Mouse (Mus musculus): Measurements from ENCODE around the gene Fxyd3.

The Fxyd3 gene

DNA sequence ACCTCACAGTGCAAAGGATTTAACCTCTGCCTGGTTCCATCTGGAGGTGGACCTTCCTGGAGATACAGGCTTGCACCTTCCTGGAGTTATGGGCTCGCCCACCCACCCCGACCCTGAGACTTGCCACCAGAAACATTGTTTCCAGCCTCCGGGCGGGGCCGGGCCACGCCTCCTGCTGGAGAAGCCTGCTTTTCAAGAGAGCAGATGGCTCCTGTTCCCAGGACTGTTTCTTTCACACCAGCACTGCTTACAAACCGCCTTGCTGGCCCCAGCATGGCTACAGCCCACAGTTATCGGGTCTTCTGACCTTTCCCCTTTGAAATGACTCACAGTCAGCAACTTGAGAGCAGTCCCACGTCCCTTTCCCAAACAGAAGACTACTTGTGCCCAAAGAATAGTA, 4.2 kb downstream of the Fxyd3 start:
- DNase-seq (ENCODE audit: low read depth, low spot score), result no peak

GRCm38 (mm10) chr7:31070324-31070723, 6.2 kb downstream of the Fxyd3 start:
- DNase-seq (ENCODE audit: low read depth, low spot score), result no peak

- DNase-seq (ENCODE audit: low read depth, low spot score), result no peak
Measured at GRCm38 (mm10) chr7:31069491-31069890, 7.0 kb downstream of the Fxyd3 start.

DNA sequence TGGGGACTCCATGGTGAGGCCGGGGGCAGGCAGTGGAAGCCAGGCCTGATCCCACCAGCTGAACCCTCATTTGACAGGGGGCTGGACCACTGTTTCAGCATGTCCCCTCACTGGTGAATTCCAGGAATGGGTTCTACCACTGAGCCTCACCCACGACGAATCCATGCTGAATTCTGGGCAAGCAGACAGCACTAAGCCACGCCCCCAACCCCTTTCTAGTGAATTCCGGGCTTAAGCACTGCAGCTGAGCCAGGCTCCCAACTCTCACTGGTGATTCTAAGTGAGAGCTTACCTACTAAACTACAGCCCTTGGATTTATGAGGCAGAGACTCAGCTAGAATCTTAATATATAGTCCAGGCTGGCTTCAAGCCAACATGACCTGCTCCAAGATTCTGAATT, 8.7 kb downstream of the Fxyd3 start:
- DNase-seq (ENCODE audit: low read depth, low spot score), result no peak

- DNase-seq (ENCODE audit: low read depth, low spot score), result no peak
Measured at GRCm38 (mm10) chr7:31063074-31063560, 13.4 kb downstream of the Fxyd3 start.

DNA sequence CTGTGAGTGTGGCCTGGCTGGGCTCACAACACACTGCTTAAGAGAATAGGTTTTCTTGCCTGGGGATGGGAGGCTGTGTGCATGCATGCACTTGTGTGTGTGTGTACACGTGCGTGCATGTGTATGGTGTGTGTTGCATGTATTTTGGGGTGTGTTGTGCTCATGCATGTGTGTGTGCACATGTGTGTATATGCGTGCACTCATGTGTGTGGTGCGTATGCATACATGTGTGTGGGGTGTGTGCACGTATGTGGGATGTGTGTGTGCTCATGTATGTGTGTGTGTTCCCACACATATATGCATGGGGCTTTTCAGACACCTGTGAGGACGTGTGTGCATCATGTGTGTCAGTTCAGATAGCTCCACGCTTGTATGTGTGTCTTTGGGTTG, 15.9 kb downstream of the Fxyd3 start:
- no peak for DNase-seq (ENCODE audit: low read depth, low spot score)

GRCm38 (mm10) chr7:31059919-31060620, 16.4 kb downstream of the Fxyd3 start:
- no peak for DNase-seq (ENCODE audit: low read depth, low spot score)

GRCm38 (mm10) chr7:31059108-31059507, 17.4 kb downstream of the Fxyd3 start, which contains the start of gene Lgi4:
Gene Lgi4, plus strand, starts transcription at chr7:31059342.
- peak; percentile 85 for DNase-seq (ENCODE audit: low read depth, low spot score)

DNA sequence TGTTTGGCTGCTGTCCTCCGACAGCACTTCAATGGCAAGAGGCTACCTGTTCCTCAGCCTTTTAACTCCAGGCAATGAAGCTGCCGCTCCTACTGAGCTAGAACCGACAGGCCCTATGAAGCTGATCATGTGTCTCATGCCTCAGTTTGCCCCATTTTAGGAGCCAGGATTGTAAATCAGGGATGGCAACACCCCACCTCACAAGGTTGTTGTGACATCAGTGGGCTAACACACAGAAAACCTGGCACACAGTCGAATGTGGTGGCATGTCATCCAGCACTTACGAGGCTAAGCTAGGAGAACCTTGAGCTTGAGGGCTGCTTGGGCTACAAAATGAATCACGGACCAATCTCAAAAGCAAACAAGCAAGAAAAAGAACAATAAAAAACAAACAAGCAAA, 18.3 kb downstream of the Fxyd3 start:
- no peak for DNase-seq (ENCODE audit: low read depth, low spot score)

- no peak for DNase-seq (ENCODE audit: low read depth, low spot score)
Measured at GRCm38 (mm10) chr7:31057730-31058129, 18.8 kb downstream of the Fxyd3 start.

- no peak for DNase-seq (ENCODE audit: low read depth, low spot score)
Measured at GRCm38 (mm10) chr7:31057071-31057470, 19.4 kb downstream of the Fxyd3 start, which contains the start of gene Fxyd1. Gene Fxyd1, minus strand, starts transcription at chr7:31057199.

- DNase-seq (ENCODE audit: low read depth, low spot score), result no peak
Measured at GRCm38 (mm10) chr7:31056448-31056847, 20.1 kb downstream of the Fxyd3 start.

DNA sequence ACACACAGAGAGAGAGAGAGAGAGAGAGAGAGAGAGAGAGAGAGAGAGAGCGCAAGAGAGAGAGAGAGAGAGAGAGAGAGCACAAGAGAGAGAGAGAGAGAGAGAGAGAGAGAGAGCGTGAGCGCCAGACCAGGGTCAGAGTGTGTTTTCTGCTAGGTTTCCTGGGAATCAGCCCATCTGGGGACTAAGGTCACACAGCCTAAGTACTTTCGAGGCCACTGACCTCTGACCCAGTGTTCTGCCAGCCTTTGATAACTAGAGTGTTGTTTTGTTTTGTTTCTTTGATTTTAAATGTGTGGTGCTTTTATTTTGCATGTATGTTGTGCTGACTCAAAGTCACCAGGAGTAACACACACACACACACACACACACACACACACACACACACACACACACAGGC, 20.6 kb downstream of the Fxyd3 start:
- DNase-seq (ENCODE audit: low read depth, low spot score), result peak; percentile 37

DNA sequence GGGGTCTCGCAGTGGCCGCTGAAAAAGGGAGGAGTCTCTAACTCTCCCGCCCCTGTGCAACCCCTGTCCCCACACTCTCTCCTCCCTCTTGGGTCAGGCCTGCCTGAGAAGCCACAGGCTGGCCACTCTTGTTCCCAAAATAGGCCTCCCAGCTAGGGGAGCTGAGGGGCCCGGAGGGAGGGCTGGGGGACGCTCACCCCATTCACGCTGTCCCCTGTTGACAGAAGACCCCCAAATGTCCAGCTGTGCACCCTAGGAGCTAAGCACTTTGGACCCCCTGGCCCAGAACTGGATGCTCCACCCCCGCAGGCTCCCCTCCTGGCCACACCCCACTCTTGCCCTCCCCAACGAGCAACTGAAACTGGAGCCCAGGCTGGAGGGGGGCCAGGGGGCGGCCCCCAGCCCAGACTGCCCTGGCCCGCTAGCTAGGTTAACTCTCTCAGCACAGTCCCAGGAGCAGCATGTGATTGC, 21.1 kb downstream of the Fxyd3 start:
- DNase-seq (ENCODE audit: low read depth, low spot score), result peak; percentile 48

DNA sequence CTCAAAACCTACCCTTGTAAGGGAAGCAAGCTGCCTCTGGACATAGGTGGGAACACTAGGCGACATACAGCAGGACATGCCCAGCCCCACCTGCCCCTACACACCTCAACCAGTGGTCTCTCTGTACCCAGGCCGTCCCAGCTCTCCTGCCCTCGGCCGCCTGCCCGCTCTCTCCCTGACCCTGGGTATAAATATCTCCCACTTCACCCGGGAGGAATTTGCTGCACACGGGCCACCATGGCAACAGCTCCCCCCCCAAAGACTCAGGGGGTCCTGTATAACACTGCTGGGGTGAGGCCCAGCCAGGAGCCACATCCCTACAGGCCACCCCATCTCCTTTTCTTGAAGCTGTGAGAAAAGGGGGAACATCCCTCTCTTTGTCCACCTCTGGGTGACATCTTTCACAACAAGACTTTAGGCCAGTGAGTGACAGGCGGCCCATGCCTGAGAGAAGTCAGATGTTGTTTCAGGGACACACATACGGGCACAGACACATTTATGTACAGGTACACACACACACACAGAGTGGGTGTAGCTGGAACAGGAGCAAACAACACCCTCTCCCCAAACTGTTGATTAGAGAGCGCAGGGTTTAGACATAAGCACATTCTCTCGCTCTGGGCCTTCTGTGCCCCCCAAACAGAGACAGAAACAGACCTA, 21.7 kb downstream of the Fxyd3 start:
- no peak for DNase-seq (ENCODE audit: low read depth, low spot score)

DNA sequence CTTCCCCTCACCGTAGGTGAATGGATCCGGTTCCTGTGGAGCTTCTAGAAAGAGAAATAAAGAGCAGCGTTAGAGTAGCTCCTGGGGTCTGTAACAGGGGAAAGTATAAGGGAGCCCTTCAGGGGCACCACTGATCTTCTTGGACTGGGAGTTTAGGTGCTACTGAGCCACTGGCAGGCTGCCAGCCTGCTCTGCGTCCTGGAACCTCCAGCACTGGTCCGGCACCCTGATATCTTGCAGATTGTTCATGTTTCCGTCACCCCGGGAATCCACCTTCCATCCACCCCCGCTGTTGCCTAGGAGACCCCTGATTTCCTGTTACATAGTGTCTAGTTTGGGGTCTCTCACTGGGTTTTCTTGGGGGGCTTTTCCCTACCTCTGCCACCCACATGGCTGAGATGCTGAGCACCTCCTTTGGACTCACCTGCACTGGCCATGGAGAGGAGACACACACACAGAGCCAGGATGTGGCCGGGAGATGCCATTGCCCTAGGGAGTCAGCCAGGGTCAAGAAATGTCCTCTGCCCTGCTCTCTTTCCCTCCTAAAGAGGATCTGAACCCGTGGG, 22.5 kb downstream of the Fxyd3 start:
- no peak for DNase-seq (ENCODE audit: low read depth, low spot score)

DNA sequence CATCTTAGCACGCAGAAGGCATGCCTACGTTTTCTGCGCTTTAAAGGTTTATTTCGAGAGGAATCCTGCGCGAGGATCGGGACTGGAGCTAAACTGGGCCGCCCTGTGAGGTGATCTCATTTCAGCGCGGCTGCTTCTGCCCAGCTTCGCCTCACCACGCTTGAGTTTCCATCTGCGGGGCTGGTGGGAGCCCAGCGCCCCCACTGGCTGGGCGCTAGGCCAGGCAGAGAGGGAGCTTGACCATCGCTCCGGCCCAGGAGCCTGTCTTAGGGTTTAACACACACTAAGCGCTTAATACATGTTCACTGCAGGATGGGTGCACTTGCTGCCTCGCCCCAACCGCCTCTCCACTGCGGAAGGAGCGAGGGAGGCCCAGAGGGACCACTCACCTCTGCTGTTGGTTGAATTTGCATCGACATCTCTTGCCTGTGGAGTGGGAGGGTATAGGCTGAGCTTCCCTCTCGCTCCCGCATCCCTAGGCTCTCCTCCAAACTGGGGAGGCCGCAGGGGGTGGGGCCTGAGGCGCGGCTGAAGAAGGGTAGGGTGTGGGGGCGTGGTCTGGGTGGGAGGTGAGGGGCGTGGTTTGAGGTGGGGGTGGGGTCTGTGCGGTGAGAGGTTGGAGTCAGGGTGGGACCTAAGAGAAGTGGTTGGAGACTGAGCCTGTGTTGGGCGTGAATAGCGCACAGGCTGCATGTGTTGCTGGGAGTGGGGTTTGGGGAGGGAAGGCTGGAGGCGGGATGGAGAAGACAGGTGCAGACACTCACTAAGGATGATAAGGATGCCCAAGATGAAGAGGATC, 23.7 kb downstream of the Fxyd3 start:
- DNase-seq (ENCODE audit: low read depth, low spot score), result peak; percentile 49

- no peak for DNase-seq (ENCODE audit: low read depth, low spot score)
Measured at GRCm38 (mm10) chr7:31052251-31052635, 24.3 kb downstream of the Fxyd3 start.

- DNase-seq (ENCODE audit: low read depth, low spot score), result no peak
Measured at GRCm38 (mm10) chr7:31051321-31052021, 25.0 kb downstream of the Fxyd3 start, which contains the start of gene Fxyd7. Gene Fxyd7, minus strand, starts transcription at chr7:31051467.

DNA sequence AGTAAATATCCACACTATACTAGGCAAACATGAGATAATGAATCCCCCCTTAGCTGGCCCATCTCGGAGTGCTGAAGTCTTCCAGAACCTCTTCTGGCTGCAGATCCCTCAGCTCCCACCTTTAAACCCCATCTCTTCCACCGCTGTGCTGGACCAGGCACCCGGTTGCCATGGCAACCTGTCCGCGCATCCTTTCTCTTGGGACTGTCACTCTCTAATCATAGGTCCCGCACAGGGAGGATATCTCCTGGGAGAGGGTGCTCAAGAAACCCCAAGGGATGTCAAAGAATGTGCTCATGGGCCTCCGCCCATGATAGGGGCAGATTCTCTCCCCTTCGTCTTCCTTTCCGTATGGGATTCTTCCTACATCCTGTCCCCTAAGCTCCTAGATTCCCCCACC, 25.6 kb downstream of the Fxyd3 start:
- peak; percentile 45 for DNase-seq (ENCODE audit: low read depth, low spot score)

DNA sequence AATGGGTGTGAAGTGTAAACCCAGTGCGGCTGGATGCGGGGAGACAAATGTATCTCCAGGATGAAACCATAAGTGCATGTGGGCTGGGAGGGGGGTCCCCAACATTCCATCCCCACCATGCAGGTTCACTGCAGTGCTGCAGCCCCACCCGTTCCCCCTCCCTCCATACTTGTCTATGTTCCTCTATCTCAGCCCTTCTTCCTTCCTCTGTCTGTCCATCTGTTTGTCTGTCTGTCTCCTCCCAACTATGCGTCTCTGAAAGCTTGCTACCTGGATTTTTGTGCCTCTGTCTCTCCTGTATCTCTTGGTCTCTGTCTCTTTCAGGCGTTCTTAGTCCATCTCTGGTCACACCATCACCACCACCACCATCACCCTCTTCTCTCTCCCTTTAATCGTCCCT, 26.0 kb downstream of the Fxyd3 start:
- DNase-seq (ENCODE audit: low read depth, low spot score), result no peak
